Mouse (Mus musculus) CD8-positive naive resting alpha-beta T cell, adult 57 days (primary cell): ENCODE results near the gene Alkbh3. TPM values are rescaled to one million over a fixed set of nuclear protein-coding genes. Genes with fewer than 3 reads are reported as not detected.

Experiments
- total RNA-seq: library from RNA; stranded (reverse); gene quantifications from one replicate; pipeline ENCODE4 v1.2.4, GENCODE M21; 2023

Alkbh3 gene
- total RNA-seq = 68.4 TPM

GRCm38 (mm10) chr2:94010335-94011291 lies at the start of gene Alkbh3:
Gene Alkbh3, minus strand, starts transcription at chr2:94010807.

GRCm38 (mm10) chr2:93996254-93996653 lies 14.4 kb downstream of the Alkbh3 start, which contains the start of gene Gm27027:
Gene Gm27027, minus strand, starts transcription at chr2:93996354.

DNA sequence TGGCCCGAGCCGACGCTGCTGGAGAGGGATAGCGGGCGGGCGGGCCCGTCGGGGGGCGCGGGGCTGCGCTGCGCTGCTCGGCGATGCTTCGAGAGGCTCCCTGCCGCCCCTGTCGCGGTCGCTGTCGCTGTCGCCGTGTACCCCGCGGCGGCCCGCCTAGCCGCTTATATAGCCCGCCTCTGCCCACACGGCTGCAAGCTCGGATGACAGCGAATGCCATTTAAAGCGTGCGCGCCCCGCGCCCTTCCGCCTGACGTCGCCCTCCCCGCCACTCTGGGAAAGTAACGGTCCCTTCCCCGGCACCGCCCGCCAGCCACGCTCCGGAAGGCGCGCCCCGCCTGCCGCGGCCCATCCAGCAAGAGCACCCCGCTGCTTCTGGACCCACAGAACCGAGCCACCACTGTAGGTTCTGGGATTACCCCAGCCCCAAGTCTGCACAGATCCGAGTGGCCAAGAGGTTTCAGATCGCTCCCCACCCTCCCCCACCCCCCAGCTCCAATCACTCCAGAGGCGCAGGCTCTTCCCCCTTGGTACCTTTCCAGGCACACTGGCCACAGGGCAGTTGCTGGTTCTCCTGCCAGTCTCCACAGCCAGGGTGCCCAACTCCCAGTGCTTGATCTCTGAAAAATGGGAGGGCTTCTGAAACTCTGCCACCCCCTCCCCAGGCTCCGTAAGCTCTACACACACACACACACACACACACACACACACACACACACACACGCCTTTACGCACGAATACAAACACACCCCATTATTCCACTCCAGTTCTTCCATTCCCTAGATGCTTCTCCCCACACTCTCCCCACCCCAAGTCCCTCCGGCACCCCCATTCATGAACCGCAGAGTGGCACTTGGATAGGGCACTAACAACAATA lies 53.5 kb downstream of the Alkbh3 start, which contains the start of gene Gm13889:
TSS of gene Gm13889 (minus strand) at position 294 of the 877 bp plus-strand sequence.

Other genes starting within 250 kb of the Alkbh3 start
- gene Ext2, start 188.2 kb downstream of the Alkbh3 start, total RNA-seq = 66.6 TPM
- 22.5 TPM for gene Accs, start 160.9 kb downstream of the Alkbh3 start, total RNA-seq
- not detected for gene Accsl, start 141.7 kb downstream of the Alkbh3 start, total RNA-seq
- 1.2 TPM for gene Gm13889, start 53.6 kb downstream of the Alkbh3 start, total RNA-seq
- gene Gm27027, start 14.5 kb downstream of the Alkbh3 start, total RNA-seq = not detected
- 35.6 TPM for gene Hsd17b12, start 147.2 kb upstream of the Alkbh3 start, total RNA-seq